Mouse (Mus musculus): ENCODE measurements around the gene Smurf1. TPM values are rescaled to one million over a fixed set of nuclear protein-coding genes. Genes with fewer than 3 reads are reported as not detected.

Gene Smurf1
- polyA plus RNA-seq, 1 experiment from 2014 or later: 13.2 TPM

DNA sequence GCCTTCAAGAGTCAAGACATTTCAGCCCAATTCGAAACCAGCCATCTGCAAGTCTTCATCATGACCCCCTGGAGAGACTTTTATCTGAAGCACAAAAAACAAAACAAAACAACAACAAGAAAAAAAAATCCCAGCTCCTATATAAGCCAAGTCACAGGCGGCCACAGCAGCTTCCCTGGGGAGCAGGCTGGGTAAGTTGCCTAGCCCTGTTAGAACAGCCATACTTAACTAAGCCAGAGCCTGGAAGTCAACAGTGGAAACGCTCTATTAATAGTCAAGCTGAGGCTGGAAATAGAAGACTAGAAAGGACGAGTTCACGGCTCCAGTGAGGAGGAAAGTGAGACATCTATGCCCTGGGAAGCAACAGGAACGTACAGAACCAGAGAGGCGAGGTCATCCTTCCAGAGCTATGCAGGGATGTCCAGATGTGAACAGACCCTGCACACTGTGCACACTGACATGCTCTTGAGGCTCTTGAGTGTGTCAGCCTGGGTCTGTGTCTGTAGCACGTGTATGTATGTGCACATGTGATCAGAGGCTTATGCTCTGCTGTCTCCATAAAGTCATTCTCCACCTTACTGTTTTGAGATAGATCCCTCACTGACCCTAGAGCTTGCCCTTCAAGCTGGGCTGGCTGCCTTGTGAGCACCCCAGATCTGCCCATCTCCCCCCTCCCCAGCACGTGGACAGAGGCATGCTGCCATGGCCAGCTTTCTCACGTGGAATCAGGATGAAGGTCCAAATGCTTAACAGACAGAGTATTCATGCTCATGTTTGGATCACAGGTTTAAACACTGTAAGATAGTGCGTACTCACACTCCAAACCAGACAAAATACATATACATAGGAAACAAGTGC is 36.6 kb downstream of the Smurf1 start:
- Histone ChIP-seq H3K27ac (replicated peaks) (no peak overlapping the region), H3K9me3 (replicated peaks) (no peaks in the 10 kb centered on the region), H3K4me1 (peaks cover 11% of the 10 kb centered on the region), H3K36me3 (no peaks in the 10 kb centered on the region), H3K4me3 (no peak overlapping the region), H3K27me3 (ENCODE audit: low read depth, poor library complexity, severe bottlenecking) (no peaks in the 10 kb centered on the region)
- no peak for DNase-seq (ENCODE audit: low spot score)
- WGBS: 67% methylated on average over 11 of the region's 11 CpGs

GRCm38 (mm10) chr5:144926275-144926674 is 39.4 kb downstream of the Smurf1 start:
- H3K27ac ChIP-seq (replicated peaks): no peak overlapping the region
- 92% methylated on average over 2 of the region's 2 CpGs for WGBS
- no peaks in the 10 kb centered on the region for H3K27me3 ChIP-seq (ENCODE audit: low read depth, poor library complexity, severe bottlenecking)
- DNase-seq (ENCODE audit: low spot score): no peak
- no peak overlapping the region for H3K4me3 ChIP-seq
- no peaks in the 10 kb centered on the region for H3K9me3 ChIP-seq (replicated peaks)
- no peaks in the 10 kb centered on the region for H3K36me3 ChIP-seq
- H3K4me1 ChIP-seq: peaks cover 33% of the 10 kb centered on the region

GRCm38 (mm10) chr5:144923351-144923750 is 42.3 kb downstream of the Smurf1 start:
- Histone ChIP-seq H3K36me3 (no peaks in the 10 kb centered on the region), H3K4me1 (peaks cover 32% of the 10 kb centered on the region), H3K27me3 (ENCODE audit: low read depth, poor library complexity, severe bottlenecking) (no peaks in the 10 kb centered on the region), H3K9me3 (replicated peaks) (no peaks in the 10 kb centered on the region), H3K27ac (replicated peaks) (no peak overlapping the region), H3K4me3 (no peak overlapping the region)
- DNase-seq (ENCODE audit: low spot score): no peak
- 75% methylated on average over 6 of the region's 6 CpGs for WGBS

GRCm38 (mm10) chr5:144919790-144920189 is 45.9 kb downstream of the Smurf1 start:
- Histone ChIP-seq H3K36me3 (no peaks in the 10 kb centered on the region), H3K4me3 (no peak overlapping the region), H3K9me3 (replicated peaks) (no peaks in the 10 kb centered on the region), H3K4me1 (peaks cover 36% of the 10 kb centered on the region), H3K27me3 (ENCODE audit: low read depth, poor library complexity, severe bottlenecking) (no peaks in the 10 kb centered on the region), H3K27ac (replicated peaks) (no peak overlapping the region)
- no peak for DNase-seq (ENCODE audit: low spot score)
- 91% methylated on average over 8 of the region's 8 CpGs for WGBS

DNA sequence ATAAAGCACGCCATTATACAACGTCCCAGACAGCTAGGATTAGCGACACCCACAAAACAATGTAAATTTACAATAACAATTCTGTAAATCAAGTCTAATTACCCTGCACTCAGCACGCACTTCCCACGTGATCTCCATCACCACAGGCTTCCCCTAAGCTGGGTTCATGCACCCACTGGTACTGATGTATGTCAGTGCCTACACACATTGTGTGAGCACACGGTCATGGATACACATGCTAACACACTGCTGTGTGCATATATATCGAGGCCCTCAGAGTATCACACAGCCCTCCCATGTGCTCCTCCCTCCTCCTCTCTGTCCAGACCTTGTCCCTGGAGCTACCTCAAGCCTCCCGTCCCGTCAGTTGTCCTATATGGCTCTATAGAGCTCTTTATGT is 46.5 kb downstream of the Smurf1 start:
- no peak overlapping the region for H3K4me3 ChIP-seq
- DNase-seq (ENCODE audit: low spot score): no peak
- H3K27me3 ChIP-seq (ENCODE audit: low read depth, poor library complexity, severe bottlenecking): no peaks in the 10 kb centered on the region
- H3K9me3 ChIP-seq (replicated peaks): no peaks in the 10 kb centered on the region
- peaks cover 42% of the 10 kb centered on the region for H3K4me1 ChIP-seq
- WGBS: 87% methylated on average over 9 of the region's 9 CpGs
- H3K36me3 ChIP-seq: no peaks in the 10 kb centered on the region
- H3K27ac ChIP-seq (replicated peaks): no peak overlapping the region

- Histone ChIP-seq H3K27me3 (ENCODE audit: low read depth, poor library complexity, severe bottlenecking) (no peaks in the 10 kb centered on the region), H3K4me1 (peaks cover 38% of the 10 kb centered on the region), H3K36me3 (no peaks in the 10 kb centered on the region), H3K27ac (replicated peaks) (no peak overlapping the region), H3K4me3 (no peak overlapping the region), H3K9me3 (replicated peaks) (no peaks in the 10 kb centered on the region)
- DNase-seq (ENCODE audit: low spot score): no peak
- 90% methylated on average over 8 of the region's 8 CpGs for WGBS
These were observed 47.4 kb downstream of the Smurf1 start for GRCm38 (mm10) chr5:144918204-144918603.

- no peak overlapping the region for H3K27ac ChIP-seq (replicated peaks)
- peaks cover 40% of the 10 kb centered on the region for H3K4me1 ChIP-seq
- no peaks in the 10 kb centered on the region for H3K36me3 ChIP-seq
- 89% methylated on average over 6 of the region's 6 CpGs for WGBS
- H3K4me3 ChIP-seq: no peak overlapping the region
- DNase-seq (ENCODE audit: low spot score): no peak
- H3K27me3 ChIP-seq (ENCODE audit: low read depth, poor library complexity, severe bottlenecking): no peaks in the 10 kb centered on the region
- H3K9me3 ChIP-seq (replicated peaks): no peaks in the 10 kb centered on the region
These were observed 48.5 kb downstream of the Smurf1 start for GRCm38 (mm10) chr5:144917172-144917571.

- Histone ChIP-seq H3K9me3 (replicated peaks) (no peaks in the 10 kb centered on the region), H3K27me3 (ENCODE audit: low read depth, poor library complexity, severe bottlenecking) (no peaks in the 10 kb centered on the region), H3K27ac (replicated peaks) (no peak overlapping the region), H3K36me3 (no peaks in the 10 kb centered on the region), H3K4me3 (no peak overlapping the region), H3K4me1 (peaks cover 37% of the 10 kb centered on the region)
- WGBS: 85% methylated on average over 5 of the region's 5 CpGs
- DNase-seq (ENCODE audit: low spot score): no peak
These were observed 49.8 kb downstream of the Smurf1 start for GRCm38 (mm10) chr5:144915828-144916227.

DNA sequence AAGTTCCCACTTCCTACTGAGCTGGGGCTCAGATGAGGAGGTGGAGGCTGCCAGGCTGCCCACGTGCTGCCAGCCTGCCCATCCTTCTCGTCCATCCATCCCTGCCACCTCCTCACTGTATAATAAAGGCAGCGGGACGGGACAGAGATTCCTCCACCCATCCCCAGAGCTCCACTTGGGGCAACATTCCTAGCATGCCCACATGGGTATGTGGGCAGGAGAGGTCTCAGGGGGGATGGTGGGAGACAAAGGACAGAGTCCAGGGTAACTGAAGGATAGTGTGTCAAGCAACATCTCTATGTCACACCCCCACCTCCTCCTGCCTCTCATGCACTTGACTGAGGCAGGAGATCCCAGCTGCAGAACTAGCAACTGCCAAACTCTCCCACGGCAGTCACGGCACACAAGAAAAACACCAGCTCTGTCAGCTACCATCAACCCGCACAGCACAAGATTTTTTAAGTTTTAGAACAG is 51.2 kb downstream of the Smurf1 start:
- Histone ChIP-seq H3K4me3 (no peak overlapping the region), H3K27me3 (ENCODE audit: low read depth, poor library complexity, severe bottlenecking) (no peaks in the 10 kb centered on the region), H3K27ac (replicated peaks) (no peak overlapping the region), H3K36me3 (no peaks in the 10 kb centered on the region), H3K4me1 (peaks cover 38% of the 10 kb centered on the region), H3K9me3 (replicated peaks) (no peaks in the 10 kb centered on the region)
- DNase-seq (ENCODE audit: low spot score): no peak
- 77% methylated on average over 7 of the region's 7 CpGs for WGBS

DNA sequence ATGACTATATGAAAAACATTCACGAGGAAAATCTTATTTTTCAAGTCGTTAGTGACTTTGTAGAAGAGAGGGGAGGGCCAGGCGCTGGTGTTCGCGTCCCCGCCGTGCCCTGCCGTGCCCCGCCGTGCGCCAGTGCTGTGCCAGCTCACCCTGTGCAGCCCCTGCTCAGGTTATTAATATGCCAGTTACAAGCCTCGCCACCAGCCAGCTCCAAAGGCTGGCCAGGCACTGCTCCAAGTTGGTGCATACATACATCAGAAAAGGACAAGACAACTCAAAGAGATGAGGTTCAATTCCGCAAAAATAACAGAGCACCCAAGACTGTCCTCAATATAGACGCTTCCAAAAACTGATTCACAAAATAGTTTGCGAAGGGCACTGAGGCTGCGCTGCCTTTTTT is 51.7 kb downstream of the Smurf1 start:
- peaks cover 38% of the 10 kb centered on the region for H3K4me1 ChIP-seq
- no peak overlapping the region for H3K4me3 ChIP-seq
- DNase-seq (ENCODE audit: low spot score): no peak
- H3K36me3 ChIP-seq: no peaks in the 10 kb centered on the region
- 94% methylated on average over 16 of the region's 16 CpGs for WGBS
- no peaks in the 10 kb centered on the region for H3K27me3 ChIP-seq (ENCODE audit: low read depth, poor library complexity, severe bottlenecking)
- H3K9me3 ChIP-seq (replicated peaks): no peaks in the 10 kb centered on the region
- no peak overlapping the region for H3K27ac ChIP-seq (replicated peaks)

DNA sequence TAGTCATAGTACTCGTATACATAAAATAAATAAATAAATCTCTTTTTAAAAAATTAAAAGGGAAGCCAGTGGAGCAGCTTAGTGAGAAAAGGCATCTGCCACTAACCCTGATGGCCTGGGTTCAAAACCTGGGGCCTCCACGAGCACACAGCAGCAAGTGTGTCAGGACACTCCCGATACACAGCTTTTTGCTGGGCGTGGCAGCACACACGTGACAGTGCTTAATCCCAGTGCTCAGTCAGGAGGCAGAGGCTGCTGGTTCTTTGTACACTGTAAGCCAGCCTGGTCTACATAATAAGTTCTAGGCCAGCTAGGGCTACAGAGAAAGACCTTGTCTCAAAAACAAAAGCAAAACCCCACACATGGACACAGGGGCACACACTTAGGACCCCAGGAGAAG is 52.3 kb downstream of the Smurf1 start:
- Histone ChIP-seq H3K27ac (replicated peaks) (no peak overlapping the region), H3K36me3 (no peaks in the 10 kb centered on the region), H3K4me3 (no peak overlapping the region), H3K4me1 (peaks cover 38% of the 10 kb centered on the region), H3K9me3 (replicated peaks) (no peaks in the 10 kb centered on the region), H3K27me3 (ENCODE audit: low read depth, poor library complexity, severe bottlenecking) (no peaks in the 10 kb centered on the region)
- no peak for DNase-seq (ENCODE audit: low spot score)
- WGBS: 89% methylated on average over 5 of the region's 5 CpGs

GRCm38 (mm10) chr5:144912519-144913310 is 52.9 kb downstream of the Smurf1 start:
- H3K4me3 ChIP-seq: no peak overlapping the region
- no peaks in the 10 kb centered on the region for H3K27me3 ChIP-seq (ENCODE audit: low read depth, poor library complexity, severe bottlenecking)
- no peaks in the 10 kb centered on the region for H3K9me3 ChIP-seq (replicated peaks)
- DNase-seq (ENCODE audit: low spot score): no peak
- peaks cover 38% of the 10 kb centered on the region for H3K4me1 ChIP-seq
- WGBS: 55% methylated on average over 7 of the region's 7 CpGs
- peak overlapping the region; percentile 23; the same call in 1 of the 2 replicates for H3K27ac ChIP-seq (replicated peaks)
- no peaks in the 10 kb centered on the region for H3K36me3 ChIP-seq

DNA sequence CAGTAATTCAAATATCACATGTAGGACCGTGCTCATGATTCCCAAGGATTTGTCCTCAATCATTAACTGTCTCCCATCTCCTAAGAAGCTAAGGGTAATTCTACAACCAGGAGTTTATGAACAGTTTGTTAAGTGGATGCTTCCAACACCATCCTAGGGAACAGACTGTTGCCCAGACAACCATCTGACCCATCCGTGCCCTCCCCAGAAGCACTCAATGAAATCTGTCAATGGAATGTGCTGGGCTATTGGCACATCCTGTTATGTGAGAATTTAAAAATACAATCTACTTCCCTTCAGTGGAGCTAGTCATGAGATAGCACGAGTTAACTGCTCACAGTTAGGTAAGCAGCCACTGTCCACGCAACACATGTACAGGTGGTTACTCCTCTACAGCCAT is 56.1 kb downstream of the Smurf1 start:
- WGBS: 80% methylated on average over 4 of the region's 4 CpGs

More for the DNA sequence above, 56.1 kb downstream of the Smurf1 start:
- no peak overlapping the region for H3K27ac ChIP-seq (replicated peaks)
- H3K36me3 ChIP-seq: no peaks in the 10 kb centered on the region
- H3K4me1 ChIP-seq: peaks cover 39% of the 10 kb centered on the region
- no peaks in the 10 kb centered on the region for H3K27me3 ChIP-seq (ENCODE audit: low read depth, poor library complexity, severe bottlenecking)
- no peak overlapping the region for H3K4me3 ChIP-seq
- DNase-seq (ENCODE audit: low spot score): no peak
- no peaks in the 10 kb centered on the region for H3K9me3 ChIP-seq (replicated peaks)

Measured in midbrain, embryonic 10.5 days (tissue).